Mouse (Mus musculus): Measurements from ENCODE around the gene Olfr12.

Olfr12 gene

GRCm38 (mm10) chr1:92617488-92617887 is at the start of gene Olfr12:
Olfr12 (plus strand) TSS chr1:92617788.
- DNase-seq (ENCODE audit: low spot score in 2 of 2): no peak

DNA sequence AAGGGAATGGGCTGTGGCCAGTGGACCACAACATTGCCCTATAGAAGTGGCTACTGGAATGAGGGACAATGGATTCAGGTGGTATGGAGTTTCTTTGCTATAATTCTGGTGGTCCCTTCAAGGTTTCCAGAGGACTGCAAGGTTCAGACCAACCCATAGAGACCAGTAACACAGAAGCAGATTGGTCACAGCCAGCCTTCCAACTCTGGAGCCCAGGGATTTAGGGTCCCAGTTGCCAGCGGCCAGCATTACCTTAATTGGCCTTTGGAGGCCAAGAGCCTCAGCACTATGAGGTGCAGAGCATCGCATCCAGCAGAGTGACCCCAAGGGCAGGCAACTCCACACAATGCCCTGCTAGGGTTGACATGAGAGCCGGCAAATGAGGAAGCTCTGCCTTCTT is 46.6 kb upstream of the Olfr12 start, which contains the start of gene Olfr1413:
Gene Olfr1413 (plus strand): TSS at position 301 of the 400 bp plus-strand sequence.
- DNase-seq (ENCODE audit: low spot score in 2 of 2): no peak

- DNase-seq (ENCODE audit: low spot score in 2 of 2): no peak
These were observed 32.1 kb upstream of the Olfr12 start, which contains the start of gene Olfr1412 for GRCm38 (mm10) chr1:92585479-92585878. Olfr1412 (plus strand) TSS chr1:92585779.

- no peak for DNase-seq (ENCODE audit: low spot score in 2 of 2)
These were observed 23.5 kb upstream of the Olfr12 start, which contains the start of gene Olfr1411 for GRCm38 (mm10) chr1:92594111-92594510. Olfr1411 (plus strand) TSS chr1:92594411.

DNA sequence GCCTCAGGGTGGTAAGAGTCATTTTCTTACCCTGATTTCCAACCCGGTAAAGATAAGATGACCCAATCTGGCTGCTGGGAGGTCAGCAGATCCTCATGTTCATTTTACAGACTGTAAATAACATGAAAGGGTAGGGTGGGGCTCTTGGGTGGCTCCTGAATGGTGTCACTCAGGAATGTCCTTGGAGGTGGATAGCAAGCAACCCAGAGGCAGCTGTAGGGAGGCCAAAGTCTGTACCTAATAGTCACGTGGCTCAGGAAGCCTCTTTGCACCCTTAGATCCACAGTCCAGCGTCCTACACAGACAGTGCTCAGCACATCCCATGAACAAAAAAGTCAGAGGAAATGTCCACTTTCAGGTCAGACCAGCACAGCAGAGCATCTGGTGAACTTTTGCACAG is 21.6 kb upstream of the Olfr12 start:
- DNase-seq (ENCODE audit: low spot score in 2 of 2): no peak

DNA sequence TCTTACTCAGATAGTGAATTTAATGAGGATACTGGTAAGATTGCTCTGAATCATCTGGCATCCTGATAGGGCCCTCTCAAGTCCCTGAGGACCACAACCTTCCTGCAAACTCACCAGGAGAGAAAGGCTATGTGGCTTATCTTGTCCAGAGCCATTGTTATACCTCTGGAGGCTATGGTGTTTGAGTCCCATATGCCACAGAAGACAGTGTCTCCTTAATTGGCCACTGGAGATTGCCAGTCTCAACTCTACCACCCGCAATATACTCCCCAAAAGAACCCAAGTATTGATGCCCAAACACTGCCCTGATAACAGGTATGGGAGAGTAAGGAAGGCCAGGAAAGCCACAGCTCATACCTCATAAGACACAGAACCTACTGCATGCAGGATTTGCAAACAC is 12.1 kb upstream of the Olfr12 start, which contains the start of gene Olfr1410:
Gene Olfr1410 (plus strand): TSS at position 301 of the 400 bp plus-strand sequence.
- DNase-seq (ENCODE audit: low spot score in 2 of 2): no peak

DNA sequence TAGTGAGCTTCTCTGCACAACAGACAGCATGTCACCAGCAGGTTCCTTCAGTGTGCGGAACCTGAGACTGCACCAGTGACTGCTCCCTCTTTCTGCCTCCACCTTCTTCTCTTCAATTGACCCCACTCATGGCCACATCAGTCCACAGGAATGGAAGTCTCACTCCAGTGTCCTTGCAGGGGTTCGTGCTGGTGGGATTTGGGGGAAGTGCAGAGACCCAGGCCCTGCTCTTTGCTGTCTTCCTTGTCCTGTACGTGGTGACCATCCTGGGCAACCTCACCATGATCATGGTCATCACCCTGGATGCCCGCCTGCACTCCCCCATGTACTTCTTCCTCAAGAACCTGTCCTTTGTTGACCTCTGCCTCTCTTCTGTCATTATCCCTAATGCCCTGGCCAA is 9.9 kb upstream of the Olfr12 start:
- no peak for DNase-seq (ENCODE audit: low spot score in 2 of 2)

GRCm38 (mm10) chr1:92611008-92611407 is 6.6 kb upstream of the Olfr12 start:
- peak; percentile 18 to 28 for DNase-seq (ENCODE audit: low spot score in 2 of 2)

DNA sequence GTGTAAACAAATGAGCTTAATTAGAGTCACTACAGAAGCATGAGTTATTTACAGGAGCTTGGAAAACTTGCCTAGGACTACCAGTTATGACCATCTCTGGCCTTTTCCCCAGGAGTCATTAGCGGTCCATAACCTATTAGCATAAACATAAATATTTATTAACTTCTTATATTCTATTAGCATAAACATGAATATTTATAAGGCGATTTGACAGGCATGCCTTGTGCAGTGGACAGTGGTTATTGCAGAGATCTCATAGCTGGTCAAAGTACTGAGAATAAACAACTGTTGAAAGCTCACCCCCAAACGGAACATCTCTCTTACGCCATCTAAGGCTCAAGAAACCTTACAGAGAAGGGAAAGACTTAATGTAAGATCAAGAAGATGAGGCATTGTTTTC is 4.4 kb upstream of the Olfr12 start:
- DNase-seq (ENCODE audit: low spot score in 2 of 2): no peak

DNA sequence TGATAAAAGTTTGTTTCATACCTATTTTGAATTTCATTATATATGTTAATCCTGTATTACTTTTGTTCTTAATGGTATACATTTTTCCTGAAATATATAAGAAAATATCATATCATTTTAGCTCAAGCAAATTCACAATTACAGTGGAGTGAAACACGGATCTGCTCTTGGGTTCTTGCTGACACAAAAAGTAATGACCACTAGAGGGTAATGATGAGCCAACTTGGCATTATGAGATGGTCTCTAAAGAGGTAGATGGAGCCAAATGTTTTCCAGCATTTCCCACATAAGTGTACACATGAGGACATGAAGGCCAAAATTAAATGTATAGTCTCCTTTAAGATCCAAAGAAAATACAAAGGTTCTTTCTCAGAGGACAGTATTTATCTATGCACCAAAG is 3.1 kb upstream of the Olfr12 start:
- DNase-seq (ENCODE audit: low spot score in 2 of 2): no peak

DNA sequence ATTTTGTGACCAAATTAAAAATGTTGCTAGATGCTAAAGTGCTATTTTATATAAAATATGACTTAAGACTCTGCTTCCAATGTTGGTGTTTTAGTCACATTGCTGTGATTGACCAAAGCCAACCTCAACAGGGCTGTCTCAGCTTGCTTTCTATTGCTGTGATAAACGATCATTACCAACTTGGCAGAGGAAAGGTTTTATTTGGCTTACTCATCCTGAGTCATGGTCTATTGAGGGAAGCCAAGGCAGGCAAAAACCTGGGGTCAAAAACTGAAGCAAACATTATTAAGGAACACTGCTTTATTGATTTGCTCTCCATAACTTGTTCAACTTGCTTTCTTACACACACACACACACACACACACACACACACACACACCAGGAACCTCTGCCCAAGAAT is 1.5 kb upstream of the Olfr12 start:
- peak in 1 of 2 experiments; percentile 10 for DNase-seq (ENCODE audit: low spot score in 2 of 2)

DNA sequence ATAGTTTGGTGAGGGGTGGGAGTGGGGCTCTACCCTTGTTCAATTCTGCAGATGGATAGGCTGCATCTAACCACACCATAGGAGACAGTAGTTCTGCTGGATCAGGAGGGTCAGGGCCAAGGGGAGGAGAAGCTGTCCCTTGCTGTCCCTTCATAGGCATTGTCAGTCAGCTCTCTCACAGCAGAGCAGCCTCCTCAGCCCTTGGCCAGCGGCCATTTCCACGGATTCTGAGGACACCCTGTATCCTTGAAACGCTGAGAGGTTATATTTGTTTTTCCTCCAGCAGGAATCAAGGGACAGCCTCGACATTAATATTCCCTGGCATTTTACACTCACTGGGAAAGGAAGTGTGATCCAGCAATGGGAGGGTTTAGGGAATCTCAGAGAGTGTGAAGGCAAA is 772 bp downstream of the Olfr12 start:
- no peak for DNase-seq (ENCODE audit: low spot score in 2 of 2)

DNA sequence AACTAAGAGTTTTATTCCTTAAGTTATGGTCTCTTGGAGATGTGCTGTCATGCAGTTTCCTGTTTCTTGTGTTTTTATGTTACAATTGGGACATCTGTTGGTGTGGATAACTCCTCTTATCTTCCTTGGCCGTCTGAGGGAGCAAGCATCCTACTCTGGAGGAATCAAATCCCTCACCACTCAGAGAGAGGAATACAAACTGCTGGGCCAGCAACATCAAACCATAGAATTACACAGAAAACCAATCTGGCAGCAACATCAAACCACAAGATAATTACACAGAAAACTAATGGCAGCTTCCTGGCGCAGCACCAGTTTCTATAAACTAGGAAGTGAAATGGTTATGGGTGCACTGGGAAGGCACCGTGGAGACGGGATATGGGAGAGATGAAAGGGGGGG is 10.6 kb downstream of the Olfr12 start:
- no peak for DNase-seq (ENCODE audit: low spot score in 2 of 2)

DNA sequence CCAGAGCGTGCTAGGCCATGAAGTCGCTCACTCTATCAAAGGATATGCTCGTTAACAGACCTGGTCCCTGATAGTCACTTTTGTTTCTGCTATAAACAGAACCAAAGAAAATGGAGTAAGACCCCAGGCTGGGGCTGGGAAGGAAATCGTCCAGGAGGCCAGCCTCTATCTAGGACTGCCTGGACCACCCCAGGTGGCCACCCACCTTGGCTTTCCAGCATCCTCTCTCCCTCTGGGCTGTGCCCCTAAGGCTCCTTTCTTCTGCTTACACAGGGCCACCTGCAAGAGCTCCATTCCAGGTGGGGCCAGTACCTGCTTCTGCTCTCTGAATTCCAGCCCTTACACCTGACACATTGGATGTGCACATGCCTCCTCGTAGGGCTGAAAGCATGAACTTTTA is 14.6 kb downstream of the Olfr12 start:
- no peak for DNase-seq (ENCODE audit: low spot score in 2 of 2)

GRCm38 (mm10) chr1:92632948-92633347 is 15.4 kb downstream of the Olfr12 start:
- no peak for DNase-seq (ENCODE audit: low spot score in 2 of 2)

- DNase-seq (ENCODE audit: low spot score in 2 of 2): no peak
These were observed 16.1 kb downstream of the Olfr12 start for GRCm38 (mm10) chr1:92633726-92634125.

DNA sequence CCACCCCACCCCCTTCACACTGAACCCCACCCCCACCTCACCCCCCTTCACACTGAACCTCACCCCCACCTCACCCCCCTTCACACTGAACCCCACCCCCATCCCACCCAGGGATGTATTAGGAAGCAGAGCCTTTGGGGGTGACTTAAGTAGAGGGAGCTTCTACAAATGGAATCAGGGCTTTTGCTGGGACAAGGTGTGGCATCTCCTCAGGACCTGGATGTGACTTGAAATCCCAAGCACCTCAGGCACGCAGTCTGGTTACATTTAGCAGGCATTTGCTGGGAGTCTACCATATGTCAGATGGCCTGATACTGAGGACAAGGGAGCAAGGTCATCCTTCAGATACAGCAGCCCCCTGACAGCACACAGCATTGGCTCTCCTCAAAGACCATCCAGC is 17.0 kb downstream of the Olfr12 start:
- no peak for DNase-seq (ENCODE audit: low spot score in 2 of 2)

- no peak for DNase-seq (ENCODE audit: low spot score in 2 of 2)
These were observed 17.5 kb downstream of the Olfr12 start for GRCm38 (mm10) chr1:92634976-92635599.

DNA sequence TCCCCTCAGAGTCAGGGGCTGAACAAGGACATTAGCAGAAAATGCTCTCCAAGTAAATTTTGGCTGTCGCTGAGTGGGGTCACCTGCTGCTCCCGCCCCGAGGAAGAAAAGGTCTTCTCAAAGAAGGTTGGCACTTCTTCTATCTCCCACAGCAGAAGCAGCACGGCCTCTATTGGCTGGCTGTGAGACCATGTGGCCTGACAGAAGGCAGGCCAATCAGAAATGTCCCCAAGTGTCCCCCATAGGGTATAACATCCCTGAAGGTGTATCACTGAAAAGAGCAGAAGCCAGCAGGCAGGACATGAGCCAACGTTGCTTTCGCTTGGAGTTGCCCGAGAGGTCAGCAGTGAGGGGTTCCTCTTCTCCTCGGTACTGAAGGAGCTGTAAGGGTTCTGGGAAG is 18.4 kb downstream of the Olfr12 start:
- DNase-seq (ENCODE audit: low spot score in 2 of 2): no peak

GRCm38 (mm10) chr1:92636676-92637075 is 19.1 kb downstream of the Olfr12 start:
- no peak for DNase-seq (ENCODE audit: low spot score in 2 of 2)

DNA sequence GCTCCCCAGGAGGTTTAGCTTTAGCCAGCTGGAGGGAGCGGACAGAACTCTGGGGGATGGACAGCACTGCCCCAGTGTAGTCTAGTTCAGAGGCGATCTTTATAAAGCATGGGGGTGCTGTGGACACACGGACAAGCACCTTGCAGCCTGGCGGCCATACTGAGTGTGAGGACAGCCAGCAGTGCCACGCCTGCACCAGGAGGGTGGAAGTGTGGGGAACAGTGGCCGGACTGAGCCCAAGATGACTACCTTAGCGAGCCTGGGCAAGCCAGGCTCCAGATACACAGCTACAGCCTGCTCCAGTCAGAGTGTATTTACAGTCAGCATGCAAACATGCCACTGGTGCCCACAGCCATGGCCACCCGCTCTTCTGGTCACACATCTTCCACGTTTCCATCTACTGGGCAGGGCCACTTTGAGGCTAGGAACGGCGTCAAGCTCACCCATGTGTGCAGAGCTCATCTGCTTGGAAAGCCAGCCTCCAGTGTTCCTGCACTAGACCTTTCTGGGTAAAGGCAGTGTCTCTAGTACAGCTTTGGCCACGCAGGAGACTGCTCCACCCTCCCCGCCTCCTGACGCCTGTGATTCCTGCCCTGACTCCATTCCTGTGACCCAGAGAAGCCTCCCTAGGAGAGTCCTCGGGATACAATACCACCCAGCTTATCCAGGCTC is 20.0 kb downstream of the Olfr12 start:
- DNase-seq (ENCODE audit: low spot score in 2 of 2): peak in 1 of 2 experiments; percentile 19

DNA sequence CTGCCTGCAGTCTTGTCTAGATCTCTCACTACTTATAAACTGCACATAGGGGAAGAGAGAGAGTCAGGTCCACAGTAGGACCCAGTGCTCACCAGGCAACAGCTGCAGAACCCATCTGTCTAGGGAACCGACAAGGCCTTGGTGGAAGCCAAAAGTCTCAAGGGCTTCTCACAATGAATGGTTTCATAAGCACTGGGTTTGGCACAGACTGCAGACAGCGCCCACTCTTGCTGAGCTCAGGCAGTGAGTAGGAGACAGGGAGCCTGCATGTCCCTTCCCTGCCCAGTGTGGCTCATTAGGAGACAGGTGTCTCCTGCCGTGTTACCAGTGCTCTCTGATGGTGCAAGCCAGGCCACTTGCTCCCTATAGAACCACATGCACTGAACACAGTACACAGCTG is 20.6 kb downstream of the Olfr12 start:
- no peak for DNase-seq (ENCODE audit: low spot score in 2 of 2)

GRCm38 (mm10) chr1:92638736-92639135 is 21.1 kb downstream of the Olfr12 start:
- DNase-seq (ENCODE audit: low spot score in 2 of 2): no peak

Data from urinary bladder, adult 18-20 months (tissue).